Mouse (Mus musculus) forebrain, embryonic 11.5 days (tissue): ENCODE measurements around the gene Mgmt. TPM values are rescaled to one million over a fixed set of nuclear protein-coding genes. Genes with fewer than 3 reads are reported as not detected.

Experiments used
- ATAC-seq: fragments of 200-750 bp; cut with Nextera tagmentation; replicated peaks from 2 replicates; pipeline ENCODE4 v1.8.0; 2017; ENCODE audit warnings: moderate TSS enrichment; ENCODE audit not compliant: low FRiP score
- DNase-seq: peaks from one replicate; pipeline ENCODE4 v3.0.0-alpha.2; 2017; ENCODE audit warnings: low spot score
- H3K27ac ChIP-seq: fragments of 300-500 bp; sonication (generic); 2 replicates; pipeline ENCODE4 v1.5.1; 2014; ENCODE audit warnings: low read depth, low read length
- H3K27me3 ChIP-seq: fragments of 300-500 bp; sonication (generic); 2 replicates; pipeline ENCODE4 v1.6.1; 2014; ENCODE audit warnings: mild to moderate bottlenecking, low read length, mixed read lengths; ENCODE audit not compliant: control insufficient read depth, insufficient read depth
- H3K36me3 ChIP-seq: fragments of 300-500 bp; sonication (generic); 2 replicates; pipeline ENCODE4 v1.6.1; 2014; ENCODE audit warnings: mild to moderate bottlenecking, low read length, moderate library complexity, mixed read lengths; ENCODE audit not compliant: control insufficient read depth, insufficient read depth
- H3K4me1 ChIP-seq: fragments of 300-500 bp; sonication (generic); replicated peaks from 2 replicates; pipeline ENCODE4 v1.6.1; 2014; ENCODE audit warnings: low read length, mixed read lengths; ENCODE audit not compliant: control insufficient read depth, insufficient read depth
- H3K4me2 ChIP-seq: fragments of 300-500 bp; sonication (generic); 2 replicates; pipeline ENCODE4 v1.6.1; 2014; ENCODE audit warnings: low read depth, mild to moderate bottlenecking, low read length, moderate library complexity, mixed read lengths; ENCODE audit not compliant: severe bottlenecking
- H3K4me3 ChIP-seq: fragments of 300-500 bp; sonication (generic); 2 replicates; pipeline ENCODE4 v1.5.1; 2014; ENCODE audit warnings: low read depth, low read length
- H3K9ac ChIP-seq: fragments of 300-500 bp; sonication (generic); 2 replicates; pipeline ENCODE4 v1.6.1; 2014; ENCODE audit warnings: low read length
- H3K9me3 ChIP-seq: fragments of 300-500 bp; sonication (generic); 2 replicates; pipeline ENCODE4 v1.6.1; 2016; ENCODE audit warnings: low read length, mixed read lengths; ENCODE audit not compliant: control insufficient read depth
- WGBS: fragments of 180-500 bp; shearing (Covaris S2); extraction: QIAGEN DNeasy Blood & Tissue Kit; methylation state at CpG from one replicate; pipeline ENCODE4 v1.1.7; 2014; 5-methylcytosine and 5-hydroxymethylcytosine counted together
- polyA plus RNA-seq: library from polyadenylated mRNA; unstranded; fragments of >200 nt; fragmentation: Nextera tagmentation; extraction: Ambion mirVana; gene quantifications from 2 replicates; pipeline ENCODE4 v1.2.1, GENCODE M21; 2014

Gene Mgmt
- polyA plus RNA-seq, 1 experiment from 2014 or later = 3.4 TPM

- DNase-seq (peak; percentile 17), ATAC-seq (no peak)
- WGBS = 85% methylated on average over 6 of the region's 6 CpGs
- Histone ChIP-seq H3K27me3 (no peaks in the 10 kb centered on the region), H3K4me1 (no peaks in the 10 kb centered on the region), H3K9me3 (no peaks in the 10 kb centered on the region), H3K27ac (no peak overlapping the region), H3K4me2 (no peak overlapping the region), H3K4me3 (no peak overlapping the region), H3K9ac (no peak overlapping the region), H3K36me3 (no peaks in the 10 kb centered on the region)
Observed at GRCm38 (mm10) chr7:136922230-136922629, 27.8 kb downstream of the Mgmt start.

- H3K4me2 ChIP-seq = no peak overlapping the region
- no peaks in the 10 kb centered on the region for H3K9me3 ChIP-seq
- H3K27me3 ChIP-seq = no peaks in the 10 kb centered on the region
- H3K9ac ChIP-seq = no peak overlapping the region
- no peak overlapping the region for H3K27ac ChIP-seq
- no peak for ATAC-seq
- WGBS = 83% methylated on average over 18 of the region's 18 CpGs
- no peaks in the 10 kb centered on the region for H3K36me3 ChIP-seq
- no peak overlapping the region for H3K4me3 ChIP-seq
- no peaks in the 10 kb centered on the region for H3K4me1 ChIP-seq
- DNase-seq = peak; percentile 46
Observed at GRCm38 (mm10) chr7:136924610-136925260, 30.3 kb downstream of the Mgmt start.

GRCm38 (mm10) chr7:136926178-136926577, 31.8 kb downstream of the Mgmt start:
- Histone ChIP-seq H3K4me2 (no peak overlapping the region), H3K4me3 (no peak overlapping the region), H3K9me3 (no peaks in the 10 kb centered on the region), H3K36me3 (no peaks in the 10 kb centered on the region), H3K4me1 (no peaks in the 10 kb centered on the region), H3K9ac (no peak overlapping the region), H3K27ac (no peak overlapping the region), H3K27me3 (no peaks in the 10 kb centered on the region)
- WGBS = 57% methylated on average over 9 of the region's 9 CpGs
- DNase-seq (peak; percentile 35), ATAC-seq (no peak)

- Histone ChIP-seq H3K36me3 (no peaks in the 10 kb centered on the region), H3K4me3 (no peak overlapping the region), H3K4me2 (no peak overlapping the region), H3K27ac (no peak overlapping the region), H3K4me1 (no peaks in the 10 kb centered on the region), H3K27me3 (no peaks in the 10 kb centered on the region), H3K9me3 (no peaks in the 10 kb centered on the region), H3K9ac (no peak overlapping the region)
- 86% methylated on average over 3 of the region's 3 CpGs for WGBS
- ATAC-seq (no peak), DNase-seq (no peak)
Observed at GRCm38 (mm10) chr7:136930451-136930850, 36.0 kb downstream of the Mgmt start.

- H3K4me3 ChIP-seq = no peak overlapping the region
Observed at GRCm38 (mm10) chr7:136933367-136933766, 39.0 kb downstream of the Mgmt start.

GRCm38 (mm10) chr7:136934336-136934735, 39.9 kb downstream of the Mgmt start:
- Histone ChIP-seq H3K4me3 (no peak overlapping the region), H3K9ac (no peak overlapping the region), H3K36me3 (no peaks in the 10 kb centered on the region), H3K9me3 (no peaks in the 10 kb centered on the region), H3K4me1 (no peaks in the 10 kb centered on the region), H3K27me3 (no peaks in the 10 kb centered on the region), H3K4me2 (no peak overlapping the region), H3K27ac (no peak overlapping the region)
- WGBS = 87% methylated on average over 5 of the region's 5 CpGs
- DNase-seq = no peak
- ATAC-seq = no peak

More at GRCm38 (mm10) chr7:136933367-136933766, 39.0 kb downstream of the Mgmt start:
- ATAC-seq (no peak), DNase-seq (no peak)
- Histone ChIP-seq H3K4me1 (no peaks in the 10 kb centered on the region), H3K9ac (no peak overlapping the region), H3K4me2 (no peak overlapping the region), H3K27ac (no peak overlapping the region), H3K9me3 (no peaks in the 10 kb centered on the region), H3K27me3 (no peaks in the 10 kb centered on the region), H3K36me3 (no peaks in the 10 kb centered on the region)
- 89% methylated on average over 3 of the region's 3 CpGs for WGBS

- Histone ChIP-seq H3K4me2 (no peak overlapping the region), H3K4me3 (no peak overlapping the region), H3K9ac (no peak overlapping the region), H3K4me1 (no peaks in the 10 kb centered on the region), H3K27ac (no peak overlapping the region), H3K36me3 (no peaks in the 10 kb centered on the region), H3K27me3 (no peaks in the 10 kb centered on the region), H3K9me3 (no peaks in the 10 kb centered on the region)
- DNase-seq (no peak), ATAC-seq (no peak)
- WGBS = 88% methylated on average over 7 of the region's 7 CpGs
Observed at GRCm38 (mm10) chr7:136934784-136935183, 40.4 kb downstream of the Mgmt start.

GRCm38 (mm10) chr7:136938371-136938770, 44.0 kb downstream of the Mgmt start:
- ATAC-seq (no peak), DNase-seq (no peak)
- no peaks in the 10 kb centered on the region for H3K9me3 ChIP-seq
- H3K4me3 ChIP-seq = no peak overlapping the region
- no peaks in the 10 kb centered on the region for H3K27me3 ChIP-seq
- no peaks in the 10 kb centered on the region for H3K36me3 ChIP-seq
- H3K4me1 ChIP-seq = no peaks in the 10 kb centered on the region
- H3K9ac ChIP-seq = no peak overlapping the region
- 90% methylated on average over 4 of the region's 4 CpGs for WGBS
- H3K4me2 ChIP-seq = no peak overlapping the region
- H3K27ac ChIP-seq = no peak overlapping the region

GRCm38 (mm10) chr7:136942414-136942813, 48.0 kb downstream of the Mgmt start:
- Histone ChIP-seq H3K4me2 (no peak overlapping the region), H3K27ac (no peak overlapping the region), H3K4me3 (no peak overlapping the region), H3K9me3 (no peaks in the 10 kb centered on the region), H3K27me3 (no peaks in the 10 kb centered on the region), H3K36me3 (no peaks in the 10 kb centered on the region), H3K4me1 (no peaks in the 10 kb centered on the region), H3K9ac (no peak overlapping the region)
- WGBS = 92% methylated on average over 2 of the region's 2 CpGs
- no peak for ATAC-seq
- DNase-seq = no peak
